ENCODE assay signal across 8 mouse cellular contexts in genomic region chr7:97355068-97355841, GRCm38 (mm10). TPM values are rescaled to one million over a fixed set of nuclear protein-coding genes. Genes with fewer than 3 reads are reported as not detected.
DNase-seq lines count a peak whose midpoint lies in the region; ATAC-seq and TF ChIP-seq lines count a peak whose summit lies in the region.
"Had no signal": no experiment of that assay in that cellular context is flagged by ENCODE, and none has a peak within 500 bp of the region (broad histone marks: within the 10 kb centered on the region; RNA-seq: fewer than 3 reads in every experiment).

No protein-coding gene starts in this region.

- no peak for TF ChIP-seq EP300 in liver, postnatal 0 days (IDR thresholded peaks at IDR 0.05; ENCODE audit: low read depth)

- no peak overlapping the region for H3K4me2 ChIP-seq in liver, embryonic 12.5 days
- H3K4me2 ChIP-seq in embryonic facial prominence, embryonic 14.5 days (ENCODE audit: low read depth, low read length), result no peak overlapping the region
- H3K4me2 ChIP-seq in liver, postnatal 0 days (ENCODE audit: low read depth, low read length), result no peak overlapping the region
- no peak overlapping the region for H3K4me2 ChIP-seq in stomach, embryonic 15.5 days
- H3K4me2 ChIP-seq in forebrain, embryonic 12.5 days, result no peak overlapping the region

- peaks cover 11% of the 10 kb centered on the region; the same call in 1 of the 2 replicates for H3K27me3 ChIP-seq in liver, embryonic 12.5 days (replicated peaks)
- H3K27me3 ChIP-seq in embryonic facial prominence, embryonic 14.5 days (replicated peaks; ENCODE audit: control insufficient read depth, insufficient read depth, low read length), result no peaks in the 10 kb centered on the region
- H3K27me3 ChIP-seq in liver, postnatal 0 days (ENCODE audit: insufficient read depth, low read length), result no peaks in the 10 kb centered on the region
- no peaks in the 10 kb centered on the region for H3K27me3 ChIP-seq in stomach, embryonic 15.5 days (replicated peaks)
- no peaks in the 10 kb centered on the region for H3K27me3 ChIP-seq in forebrain, embryonic 12.5 days

- peaks cover 7% of the 10 kb centered on the region for H3K4me1 ChIP-seq in liver, embryonic 12.5 days
- H3K4me1 ChIP-seq in embryonic facial prominence, embryonic 14.5 days (ENCODE audit: control insufficient read depth, insufficient read depth, low read length), result no peaks in the 10 kb centered on the region
- peaks cover 7% of the 10 kb centered on the region; the same call in 1 of the 2 replicates for H3K4me1 ChIP-seq in liver, postnatal 0 days (ENCODE audit: insufficient read depth)
- H3K4me1 ChIP-seq in stomach, embryonic 15.5 days, result peaks cover 5% of the 10 kb centered on the region; the same call in 1 of the 2 replicates
- peaks cover 8% of the 10 kb centered on the region; the same call in 1 of the 2 replicates for H3K4me1 ChIP-seq in forebrain, embryonic 12.5 days

- no peak for TF ChIP-seq CTCF in liver, postnatal 0 days (IDR thresholded peaks at IDR 0.05; ENCODE audit: low read depth)

- no peaks in the 10 kb centered on the region for H3K9me3 ChIP-seq in liver, embryonic 12.5 days (replicated peaks)
- no peaks in the 10 kb centered on the region for H3K9me3 ChIP-seq in embryonic facial prominence, embryonic 14.5 days (ENCODE audit: control insufficient read depth, low read length)
- no peaks in the 10 kb centered on the region for H3K9me3 ChIP-seq in liver, postnatal 0 days (ENCODE audit: low read length)
- H3K9me3 ChIP-seq in stomach, embryonic 15.5 days, result no peaks in the 10 kb centered on the region
- H3K9me3 ChIP-seq in forebrain, embryonic 12.5 days, result no peaks in the 10 kb centered on the region

- no peaks in the 10 kb centered on the region for H3K36me3 ChIP-seq in liver, embryonic 12.5 days
- no peaks in the 10 kb centered on the region for H3K36me3 ChIP-seq in embryonic facial prominence, embryonic 14.5 days (ENCODE audit: control insufficient read depth, insufficient read depth, low read length)
- no peaks in the 10 kb centered on the region for H3K36me3 ChIP-seq in liver, postnatal 0 days (replicated peaks; ENCODE audit: insufficient read depth, low read length)
- no peaks in the 10 kb centered on the region for H3K36me3 ChIP-seq in stomach, embryonic 15.5 days
- H3K36me3 ChIP-seq in forebrain, embryonic 12.5 days (replicated peaks), result no peaks in the 10 kb centered on the region

- peak; percentile 5 for DNase-seq in liver
- DNase-seq in embryonic facial prominence, embryonic 14.5 days (ENCODE audit: low spot score), result peak; percentile 11
- no peak for DNase-seq in liver, postnatal 0 days
- DNase-seq in left cerebral cortex, adult 11 months (ENCODE audit: low spot score), result no peak

- WGBS in liver, embryonic 12.5 days (ENCODE audit: insufficient replicate concordance), result 35% methylated on average over 13 of the region's 13 CpGs
- WGBS in embryonic facial prominence, embryonic 14.5 days, result 41% methylated on average over 13 of the region's 13 CpGs
- 39% methylated on average over 13 of the region's 13 CpGs for WGBS in liver, postnatal 0 days (ENCODE audit: insufficient replicate concordance)
- 39% methylated on average over 13 of the region's 13 CpGs for WGBS in stomach, embryonic 15.5 days
- WGBS in forebrain, embryonic 12.5 days, result 46% methylated on average over 13 of the region's 13 CpGs

- H3K9ac ChIP-seq in liver, embryonic 12.5 days, result no peak overlapping the region
- H3K9ac ChIP-seq in embryonic facial prominence, embryonic 14.5 days (ENCODE audit: low read depth, low read length), result no peak overlapping the region
- no peak overlapping the region for H3K9ac ChIP-seq in liver, postnatal 0 days (replicated peaks)
- no peak overlapping the region for H3K9ac ChIP-seq in stomach, embryonic 15.5 days
- H3K9ac ChIP-seq in forebrain, embryonic 12.5 days, result no peak overlapping the region

- no peak overlapping the region for H3K4me3 ChIP-seq in liver, embryonic 12.5 days
- no peak overlapping the region for H3K4me3 ChIP-seq in embryonic facial prominence, embryonic 14.5 days (ENCODE audit: low read depth, low read length)
- H3K4me3 ChIP-seq in liver, postnatal 0 days (ENCODE audit: low read depth, low read length), result no peak overlapping the region
- H3K4me3 ChIP-seq in stomach, embryonic 15.5 days (replicated peaks), result no peak overlapping the region
- no peak overlapping the region for H3K4me3 ChIP-seq in forebrain, embryonic 12.5 days (replicated peaks)

- no peak overlapping the region for H3K27ac ChIP-seq in liver, embryonic 12.5 days
- no peak overlapping the region for H3K27ac ChIP-seq in embryonic facial prominence, embryonic 14.5 days (replicated peaks; ENCODE audit: low read depth, low read length)
- H3K27ac ChIP-seq in liver, postnatal 0 days (ENCODE audit: low read depth), result peak overlapping the region; percentile 35; the same call in 1 of the 2 replicates
- H3K27ac ChIP-seq in stomach, embryonic 15.5 days, result 0 out of 2 replicates have a peak overlapping the region, but pooled peaks have one; percentile 21
- no peak overlapping the region for H3K27ac ChIP-seq in forebrain, embryonic 12.5 days
- H3K27ac ChIP-seq: kidney, postnatal 0 days had no signal

- no peak for ATAC-seq in liver, embryonic 12.5 days
- no peak; the same call in 1 of the 2 replicates for ATAC-seq in embryonic facial prominence, embryonic 14.5 days (ENCODE audit: low read depth)
- ATAC-seq in liver, postnatal 0 days, result peak; percentile 48
- ATAC-seq in stomach, embryonic 15.5 days (ENCODE audit: insufficient read depth, low FRiP score, low read depth), result peak; percentile 6; the same call in 1 of the 2 replicates
- ATAC-seq in forebrain, embryonic 12.5 days (ENCODE audit: low FRiP score), result no peak

RNA-seq across cellular contexts. Expression of gene Alg8, which starts 16.2 kb away (rescaled TPM):
- 48.7 and 50.5 TPM in 2 replicates for polyA plus RNA-seq in liver, embryonic 12.5 days (2016; fragmentation: Nextera tagmentation; extraction: Ambion mirVana)
- polyA plus RNA-seq in embryonic facial prominence, embryonic 14.5 days (2014; fragmentation: Nextera tagmentation; extraction: Ambion mirVana), result 30.7 TPM in 2 replicates
- 14.5 and 16.2 TPM in 2 replicates for polyA plus RNA-seq in liver, postnatal 0 days (2015; fragmentation: Nextera tagmentation; extraction: Ambion mirVana)
- 46.2 and 46.9 TPM in 2 replicates for polyA plus RNA-seq in stomach, embryonic 15.5 days (2015; fragmentation: Nextera tagmentation; extraction: Ambion mirVana)
- 35.4 and 36.4 TPM in 2 replicates for polyA plus RNA-seq in forebrain, embryonic 12.5 days (2016; fragmentation: Nextera tagmentation; extraction: Ambion mirVana)

RNA-seq across cellular contexts. Expression of gene Kctd21, which starts 23.1 kb away (rescaled TPM):
- polyA plus RNA-seq in liver, embryonic 12.5 days (2016; fragmentation: Nextera tagmentation; extraction: Ambion mirVana), result 0.92 and 1.1 TPM in 2 replicates
- 5.3 and 5.5 TPM in 2 replicates for polyA plus RNA-seq in embryonic facial prominence, embryonic 14.5 days (2014; fragmentation: Nextera tagmentation; extraction: Ambion mirVana)
- 1.1 and 1.2 TPM in 2 replicates for polyA plus RNA-seq in liver, postnatal 0 days (2015; fragmentation: Nextera tagmentation; extraction: Ambion mirVana)
- 3.7 and 4.2 TPM in 2 replicates for polyA plus RNA-seq in stomach, embryonic 15.5 days (2015; fragmentation: Nextera tagmentation; extraction: Ambion mirVana)
- polyA plus RNA-seq in forebrain, embryonic 12.5 days (2016; fragmentation: Nextera tagmentation; extraction: Ambion mirVana), result 4.3 and 5.2 TPM in 2 replicates

RNA-seq across cellular contexts. Expression of gene Usp35, which starts 23.4 kb away (rescaled TPM):
- 0.41 and 0.49 TPM in 2 replicates for polyA plus RNA-seq in liver, embryonic 12.5 days (2016; fragmentation: Nextera tagmentation; extraction: Ambion mirVana)
- 2.2 and 2.7 TPM in 2 replicates for polyA plus RNA-seq in embryonic facial prominence, embryonic 14.5 days (2014; fragmentation: Nextera tagmentation; extraction: Ambion mirVana)
- polyA plus RNA-seq in liver, postnatal 0 days (2015; fragmentation: Nextera tagmentation; extraction: Ambion mirVana), result 0.14 and 0.18 TPM in 2 replicates
- polyA plus RNA-seq in stomach, embryonic 15.5 days (2015; fragmentation: Nextera tagmentation; extraction: Ambion mirVana), result 1.8 and 2.2 TPM in 2 replicates
- polyA plus RNA-seq in forebrain, embryonic 12.5 days (2016; fragmentation: Nextera tagmentation; extraction: Ambion mirVana), result 3.0 and 3.3 TPM in 2 replicates

RNA-seq across cellular contexts. Expression of gene Ndufc2, which starts 44.5 kb away (rescaled TPM):
- polyA plus RNA-seq in liver, embryonic 12.5 days (2016; fragmentation: Nextera tagmentation; extraction: Ambion mirVana), result 249 and 261 TPM in 2 replicates
- 363 and 429 TPM in 2 replicates for polyA plus RNA-seq in embryonic facial prominence, embryonic 14.5 days (2014; fragmentation: Nextera tagmentation; extraction: Ambion mirVana)
- polyA plus RNA-seq in liver, postnatal 0 days (2015; fragmentation: Nextera tagmentation; extraction: Ambion mirVana), result 323 and 339 TPM in 2 replicates
- 338 and 367 TPM in 2 replicates for polyA plus RNA-seq in stomach, embryonic 15.5 days (2015; fragmentation: Nextera tagmentation; extraction: Ambion mirVana)
- 392 and 393 TPM in 2 replicates for polyA plus RNA-seq in forebrain, embryonic 12.5 days (2016; fragmentation: Nextera tagmentation; extraction: Ambion mirVana)

Comparison
In these comparisons a context has a peak if more than half of its experiments do, and no peak if none do; other contexts are left out.
1. DNase-seq: peak in liver (single experiment) and embryonic facial prominence, embryonic 14.5 days (single experiment); none in liver, postnatal 0 days (single experiment) and left cerebral cortex, adult 11 months (single experiment).
2. ATAC-seq: peak in liver, postnatal 0 days (single experiment) and stomach, embryonic 15.5 days (single experiment); none in liver, embryonic 12.5 days (single experiment), embryonic facial prominence, embryonic 14.5 days (single experiment) and forebrain, embryonic 12.5 days (single experiment).
3. H3K27ac ChIP-seq: peak in liver, postnatal 0 days (single experiment) and stomach, embryonic 15.5 days (single experiment); none in liver, embryonic 12.5 days (single experiment), embryonic facial prominence, embryonic 14.5 days (single experiment) and forebrain, embryonic 12.5 days (single experiment).